Mouse (Mus musculus) heart, embryonic 13.5 days (tissue): Measurements from ENCODE around the gene Cmtm6. TPM values are rescaled to one million over a fixed set of nuclear protein-coding genes. Genes with fewer than 3 reads are reported as not detected.
"Not testable (repeated sequence)": the region's sequence is repeated elsewhere in the genome, so short reads cannot be mapped to it uniquely, and the experiment has no call there.

Experiments
- ATAC-seq: fragments of 200-750 bp; cut with Nextera tagmentation; 2 replicates; pipeline ENCODE4 v1.8.0; 2017; ENCODE audit warnings: moderate TSS enrichment; ENCODE audit not compliant: insufficient number of reproducible peaks, low FRiP score, low TSS enrichment; ENCODE audit errors: extremely low read depth
- H3K27ac ChIP-seq: fragments of 300-500 bp; sonication (generic); replicated peaks from 2 replicates; pipeline ENCODE4 v1.5.1; 2015; ENCODE audit warnings: moderate library complexity, mild to moderate bottlenecking, inconsistent platforms
- H3K27me3 ChIP-seq: fragments of 300-500 bp; sonication (generic); replicated peaks from 2 replicates; pipeline ENCODE4 v1.6.1; 2015; ENCODE audit warnings: mild to moderate bottlenecking, inconsistent platforms
- H3K36me3 ChIP-seq: fragments of 300-500 bp; sonication (generic); 2 replicates; pipeline ENCODE4 v1.6.1; 2015; ENCODE audit warnings: mild to moderate bottlenecking, inconsistent platforms
- H3K4me1 ChIP-seq: fragments of 300-500 bp; sonication (generic); 2 replicates; pipeline ENCODE4 v1.6.1; 2015; ENCODE audit warnings: inconsistent platforms
- H3K4me2 ChIP-seq: fragments of 300-500 bp; sonication (generic); 2 replicates; pipeline ENCODE4 v1.6.1; 2015; ENCODE audit warnings: inconsistent platforms, mild to moderate bottlenecking, moderate library complexity
- H3K4me3 ChIP-seq: fragments of 300-500 bp; sonication (generic); 2 replicates; pipeline ENCODE4 v1.5.1; 2015; ENCODE audit warnings: moderate library complexity, mild to moderate bottlenecking, inconsistent platforms
- H3K9ac ChIP-seq: fragments of 300-500 bp; sonication (generic); 2 replicates; pipeline ENCODE4 v1.6.1; 2015; ENCODE audit warnings: inconsistent platforms, mild to moderate bottlenecking, moderate library complexity
- H3K9me3 ChIP-seq: fragments of 300-500 bp; sonication (generic); 2 replicates; pipeline ENCODE4 v1.6.1; 2016; ENCODE audit warnings: inconsistent platforms
- WGBS: fragments of 180-500 bp; shearing (Covaris S2); methylation state at CpG from one replicate; pipeline ENCODE4 v1.1.7; 2015; ENCODE audit warnings: mixed read lengths; 5-methylcytosine and 5-hydroxymethylcytosine counted together
- polyA plus RNA-seq: library from polyadenylated mRNA; unstranded; fragments of >200 nt; fragmentation: Nextera tagmentation; extraction: Ambion mirVana; gene quantifications from 2 replicates; pipeline ENCODE4 v1.2.1, GENCODE M21; 2015

Cmtm6 gene
- 34.6 and 37.5 TPM in 2 replicates for polyA plus RNA-seq

- under 1% methylated on average over 53 of the region's 53 CpGs for WGBS
- peaks cover 4% of the 10 kb centered on the region; the same call in 1 of the 2 replicates for H3K36me3 ChIP-seq
Measured at GRCm38 (mm10) chr9:114731011-114731755, at the start of gene Cmtm6. Gene Cmtm6, plus strand, starts transcription at chr9:114731116.

DNA sequence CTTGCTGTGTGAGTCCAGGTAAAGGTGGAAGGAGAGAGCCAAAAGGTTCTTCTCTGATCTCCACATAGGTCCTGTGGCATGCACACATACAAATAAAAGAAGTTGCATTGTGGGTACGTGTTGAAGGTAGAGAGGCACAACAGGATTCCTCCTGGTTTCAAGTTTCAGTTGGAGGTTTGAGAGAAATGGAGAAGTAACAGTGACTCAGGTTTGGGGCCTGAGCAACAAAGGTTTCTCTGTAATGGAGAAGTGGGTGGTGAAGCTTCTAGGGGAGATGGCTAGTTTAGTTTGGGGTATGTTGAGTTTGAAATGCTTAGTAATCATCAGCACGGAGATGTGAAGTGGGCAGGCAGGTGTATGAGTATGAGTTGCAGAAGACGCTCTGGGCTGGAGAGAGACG is 48.7 kb upstream of the Cmtm6 start:
- Histone ChIP-seq H3K36me3 (no peaks in the 10 kb centered on the region), H3K4me1 (no peaks in the 10 kb centered on the region), H3K4me2 (no peak overlapping the region), H3K27me3 (no peaks in the 10 kb centered on the region), H3K9me3 (no peaks in the 10 kb centered on the region), H3K27ac (no peak overlapping the region), H3K9ac (no peak overlapping the region), H3K4me3 (no peak overlapping the region)
- no peak for ATAC-seq
- 73% methylated on average over 4 of the region's 4 CpGs for WGBS

More at GRCm38 (mm10) chr9:114731011-114731755, at the start of gene Cmtm6:
- H3K27ac ChIP-seq = peak within 1 kb of the TSS; percentile 90
- peak within 1 kb of the TSS; percentile 83 for H3K4me3 ChIP-seq
- no peaks in the 10 kb centered on the region for H3K9me3 ChIP-seq
- peaks cover 43% of the 10 kb centered on the region for H3K4me1 ChIP-seq
- H3K27me3 ChIP-seq = no peaks in the 10 kb centered on the region
- peak within 1 kb of the TSS; percentile 91 for H3K9ac ChIP-seq
- ATAC-seq = peak; percentile 95
- H3K4me2 ChIP-seq = peak within 1 kb of the TSS; percentile 89

DNA sequence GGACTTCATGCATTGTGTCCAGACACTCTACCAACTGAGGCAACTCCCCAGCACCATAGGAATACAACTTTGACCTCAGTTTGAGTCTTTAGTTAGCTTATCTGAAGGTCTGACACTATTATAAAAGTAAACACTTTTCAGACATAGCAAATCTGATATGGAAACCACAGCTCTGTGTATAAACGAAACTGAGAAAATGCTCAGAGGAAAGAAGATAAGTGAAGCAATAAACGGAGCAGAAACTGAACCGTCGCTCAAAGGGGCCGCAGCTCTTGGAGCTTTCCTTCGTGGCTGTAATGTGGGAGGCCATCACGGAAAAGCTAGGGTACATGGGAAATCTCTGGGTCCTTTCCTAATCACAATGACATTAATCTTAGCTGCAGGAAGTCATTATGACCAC is 44.7 kb upstream of the Cmtm6 start:
- 79% methylated on average over 7 of the region's 7 CpGs for WGBS
- H3K27ac ChIP-seq = no peak overlapping the region
- peaks cover 27% of the 10 kb centered on the region for H3K4me1 ChIP-seq
- no peak overlapping the region for H3K9ac ChIP-seq
- peaks cover 4% of the 10 kb centered on the region for H3K36me3 ChIP-seq
- H3K4me2 ChIP-seq = no peak overlapping the region
- no peaks in the 10 kb centered on the region for H3K9me3 ChIP-seq
- no peaks in the 10 kb centered on the region for H3K27me3 ChIP-seq
- no peak overlapping the region for H3K4me3 ChIP-seq
- no peak for ATAC-seq

- peak overlapping the region; percentile 87 for H3K4me3 ChIP-seq
- ATAC-seq = no peak
- 74% methylated on average over 13 of the region's 13 CpGs for WGBS
Measured at GRCm38 (mm10) chr9:114687639-114688038, 43.3 kb upstream of the Cmtm6 start.

GRCm38 (mm10) chr9:114688252-114688952 is 42.5 kb upstream of the Cmtm6 start, which contains the start of gene Dync1li1:
Gene Dync1li1, plus strand, starts transcription at chr9:114688790.
- WGBS = under 1% methylated on average over 57 of the region's 57 CpGs

More at GRCm38 (mm10) chr9:114687639-114688038, 43.3 kb upstream of the Cmtm6 start:
- Histone ChIP-seq H3K9ac (peak overlapping the region; percentile 97), H3K36me3 (peaks cover 14% of the 10 kb centered on the region), H3K27me3 (no peaks in the 10 kb centered on the region), H3K4me1 (peaks cover 36% of the 10 kb centered on the region), H3K4me2 (peak overlapping the region; percentile 90), H3K27ac (no peak overlapping the region), H3K9me3 (no peaks in the 10 kb centered on the region)

GRCm38 (mm10) chr9:114688953-114689407 is 41.9 kb upstream of the Cmtm6 start:
- no peaks in the 10 kb centered on the region for H3K9me3 ChIP-seq
- peak overlapping the region; percentile 97 for H3K9ac ChIP-seq
- H3K4me3 ChIP-seq = peak overlapping the region; percentile 87
- peaks cover 36% of the 10 kb centered on the region for H3K4me1 ChIP-seq
- WGBS = under 1% methylated on average over 50 of the region's 50 CpGs
- peak overlapping the region; percentile 90 for H3K4me2 ChIP-seq
- peaks cover 27% of the 10 kb centered on the region for H3K36me3 ChIP-seq
- H3K27ac ChIP-seq = peak overlapping the region; percentile 88
- peak; percentile 70 for ATAC-seq
- no peaks in the 10 kb centered on the region for H3K27me3 ChIP-seq

More at GRCm38 (mm10) chr9:114688252-114688952, 42.5 kb upstream of the Cmtm6 start, which contains the start of gene Dync1li1:
- Histone ChIP-seq H3K4me2 (peak within 1 kb of the TSS; percentile 90), H3K27ac (peak within 1 kb of the TSS; percentile 88), H3K27me3 (no peaks in the 10 kb centered on the region), H3K4me3 (peak within 1 kb of the TSS; percentile 87), H3K9ac (peak within 1 kb of the TSS; percentile 97), H3K4me1 (peaks cover 36% of the 10 kb centered on the region), H3K36me3 (peaks cover 21% of the 10 kb centered on the region), H3K9me3 (no peaks in the 10 kb centered on the region)
- peak; percentile 95 for ATAC-seq

DNA sequence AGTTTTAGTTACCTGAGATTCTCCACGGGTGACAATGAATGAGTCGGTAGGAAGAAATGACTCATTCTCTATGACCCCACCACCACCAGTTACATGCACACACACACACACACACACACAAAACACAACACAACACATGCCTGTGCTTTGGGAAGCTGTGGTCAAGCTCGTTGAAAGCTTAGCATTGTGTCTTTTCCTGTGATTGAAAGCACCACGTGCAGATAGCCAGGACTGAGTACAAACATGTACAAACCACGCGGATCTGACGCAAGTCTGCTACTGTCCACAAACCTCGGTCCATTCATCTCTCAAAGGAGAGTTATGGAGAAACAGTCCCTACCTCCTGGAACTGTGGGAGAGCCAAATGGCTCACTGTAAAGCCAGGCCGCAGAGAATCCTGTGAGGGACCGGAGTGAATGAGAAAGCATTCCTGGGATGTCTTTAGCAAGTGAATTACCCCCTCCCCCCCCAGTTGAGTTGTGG is 40.8 kb upstream of the Cmtm6 start:
- H3K4me2 ChIP-seq = peak overlapping the region; percentile 90
- peaks cover 36% of the 10 kb centered on the region for H3K4me1 ChIP-seq
- H3K9ac ChIP-seq = peak overlapping the region; percentile 97
- no peak for ATAC-seq
- H3K36me3 ChIP-seq = peaks cover 37% of the 10 kb centered on the region
- WGBS = 13% methylated on average over 10 of the region's 10 CpGs
- H3K27me3 ChIP-seq = no peaks in the 10 kb centered on the region
- H3K9me3 ChIP-seq = no peaks in the 10 kb centered on the region
- H3K27ac ChIP-seq = peak overlapping the region; percentile 88
- H3K4me3 ChIP-seq = peak overlapping the region; percentile 87

- Histone ChIP-seq H3K4me1 (peaks cover 36% of the 10 kb centered on the region), H3K36me3 (peaks cover 37% of the 10 kb centered on the region), H3K9me3 (no peaks in the 10 kb centered on the region), H3K4me2 (peak overlapping the region; percentile 90), H3K9ac (no peak overlapping the region), H3K27me3 (no peaks in the 10 kb centered on the region), H3K27ac (no peak overlapping the region), H3K4me3 (no peak overlapping the region)
- ATAC-seq = no peak
Measured at GRCm38 (mm10) chr9:114691112-114691511, 39.8 kb upstream of the Cmtm6 start.

GRCm38 (mm10) chr9:114695662-114696061 is 35.3 kb upstream of the Cmtm6 start:
- WGBS = 95% methylated on average over 8 of the region's 8 CpGs
- peaks cover 22% of the 10 kb centered on the region for H3K4me1 ChIP-seq
- H3K4me2 ChIP-seq, ATAC-seq, H3K4me3 ChIP-seq, H3K27ac ChIP-seq, H3K9me3 ChIP-seq, H3K27me3 ChIP-seq, H3K9ac ChIP-seq: not testable (repeated sequence)
- peaks cover 54% of the 10 kb centered on the region for H3K36me3 ChIP-seq

DNA sequence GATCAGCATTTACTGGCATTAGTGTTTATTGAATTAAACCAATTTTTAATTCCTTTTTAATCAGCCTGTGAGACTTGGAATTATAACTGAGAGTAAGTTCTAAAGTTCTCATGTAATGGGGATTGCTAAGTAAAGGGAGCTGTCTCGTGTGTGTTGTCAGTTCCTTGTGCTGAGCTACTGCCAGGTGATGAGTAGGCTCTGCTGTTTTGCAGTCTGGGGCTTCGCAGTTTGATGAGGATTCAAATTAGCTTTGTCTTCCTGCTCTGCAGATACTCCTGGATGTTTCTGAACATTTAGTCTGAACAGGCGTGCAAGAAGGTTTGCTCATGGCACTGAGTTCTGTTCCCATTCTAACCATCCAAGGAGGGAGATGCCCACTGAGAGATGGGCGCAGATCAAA is 33.8 kb upstream of the Cmtm6 start:
- ATAC-seq = no peak
- WGBS = 86% methylated on average over 4 of the region's 4 CpGs

GRCm38 (mm10) chr9:114697926-114698325 is 33.0 kb upstream of the Cmtm6 start:
- Histone ChIP-seq H3K4me3 (no peak overlapping the region), H3K27ac (no peak overlapping the region), H3K9me3 (no peaks in the 10 kb centered on the region), H3K4me1 (peaks cover 14% of the 10 kb centered on the region; the same call in 1 of the 2 replicates), H3K27me3 (no peaks in the 10 kb centered on the region), H3K9ac (no peak overlapping the region), H3K36me3 (peaks cover 45% of the 10 kb centered on the region), H3K4me2 (no peak overlapping the region)
- ATAC-seq = no peak
- WGBS = 88% methylated on average over 5 of the region's 5 CpGs

More for the DNA sequence above, 33.8 kb upstream of the Cmtm6 start:
- H3K27ac ChIP-seq = no peak overlapping the region
- H3K36me3 ChIP-seq = peaks cover 49% of the 10 kb centered on the region
- no peaks in the 10 kb centered on the region for H3K9me3 ChIP-seq
- no peak overlapping the region for H3K9ac ChIP-seq
- H3K27me3 ChIP-seq = no peaks in the 10 kb centered on the region
- peaks cover 19% of the 10 kb centered on the region; the same call in 1 of the 2 replicates for H3K4me1 ChIP-seq
- H3K4me3 ChIP-seq = no peak overlapping the region
- no peak overlapping the region for H3K4me2 ChIP-seq
